ENCODE assay signal across 9 mouse cellular contexts in the genomic region with DNA sequence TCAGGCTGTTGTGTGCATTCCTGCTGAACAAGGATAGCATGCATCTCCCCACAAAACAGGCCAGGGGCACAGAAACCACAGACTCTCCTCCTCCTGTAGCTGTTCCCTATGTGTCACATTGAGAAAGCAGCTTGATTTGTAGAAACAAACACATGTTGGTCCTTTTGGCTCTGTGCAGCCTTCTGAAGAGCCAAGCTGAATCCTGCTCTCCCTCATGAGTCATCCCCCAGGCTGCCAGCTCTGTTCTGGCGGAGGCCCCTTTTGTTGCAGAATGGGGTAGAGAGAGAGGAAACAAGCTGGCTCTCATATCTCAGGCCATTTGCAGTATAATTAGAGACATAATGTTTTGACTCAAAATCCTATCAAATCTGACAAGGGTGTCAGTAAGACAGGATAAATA.
DNase-seq lines count a peak whose midpoint lies in the region; ATAC-seq and TF ChIP-seq lines count a peak whose summit lies in the region.
"Had no signal": no experiment of that assay in that cellular context is flagged by ENCODE, and none has a peak within 500 bp of the region (broad histone marks: within the 10 kb centered on the region; RNA-seq: fewer than 3 reads in every experiment).

No protein-coding gene starts in this region.

- no peak overlapping the region for H3K4me2 ChIP-seq in kidney, embryonic 16.5 days (replicated peaks; ENCODE audit: low read depth, low read length)
- H3K4me2 ChIP-seq: limb, embryonic 13.5 days had no signal

- ATAC-seq in kidney, embryonic 16.5 days (ENCODE audit: low FRiP score, low TSS enrichment): no peak

- no peaks in the 10 kb centered on the region for H3K27me3 ChIP-seq in kidney, embryonic 16.5 days (ENCODE audit: insufficient read depth, low read length)

- 65% methylated on average over 1 of the region's 1 CpGs for WGBS in kidney, embryonic 16.5 days

- H3K4me3 ChIP-seq in layer of hippocampus, adult 2 months: no peak overlapping the region
- H3K4me3 ChIP-seq in kidney, embryonic 16.5 days (ENCODE audit: low read length): no peak overlapping the region
- H3K4me3 ChIP-seq: limb, embryonic 13.5 days had no signal

- no peaks in the 10 kb centered on the region for H3K9me3 ChIP-seq in kidney, embryonic 16.5 days (ENCODE audit: low read length)
- H3K9me3 ChIP-seq: limb, embryonic 13.5 days had no signal

- peak; percentile 14 for DNase-seq in embryo, embryonic 10.5 days (ENCODE audit: low spot score)
- DNase-seq in embryo, embryonic 11 days: no peak
- DNase-seq in adrenal gland, postnatal 25 days: peak; percentile 58
- DNase-seq in frontal cortex, postnatal 36 days (ENCODE audit: low spot score in 2 of 2): peak; percentile 66 to 68
- DNase-seq in layer of hippocampus, adult 2 months (ENCODE audit: low spot score in 2 of 2): peak; percentile 78 to 88
- peak; percentile 67 for DNase-seq in lung, postnatal 36 days
- peak; percentile 53 to 76 for DNase-seq in urinary bladder, postnatal 36 days (ENCODE audit: low spot score in 2 of 2)

- no peaks in the 10 kb centered on the region for H3K36me3 ChIP-seq in kidney, embryonic 16.5 days (ENCODE audit: insufficient read depth, low read length)
- H3K36me3 ChIP-seq: limb, embryonic 13.5 days had no signal

- no peaks in the 10 kb centered on the region for H3K4me1 ChIP-seq in kidney, embryonic 16.5 days (ENCODE audit: insufficient read depth, low read length)

- H3K27ac ChIP-seq in layer of hippocampus, adult 2 months: no peak overlapping the region
- no peak overlapping the region for H3K27ac ChIP-seq in kidney, embryonic 16.5 days (ENCODE audit: low read length)
- H3K27ac ChIP-seq: limb, embryonic 13.5 days had no signal

- H3K9ac ChIP-seq in kidney, embryonic 16.5 days (replicated peaks; ENCODE audit: low read length): no peak overlapping the region
- H3K9ac ChIP-seq: limb, embryonic 13.5 days had no signal

- no peak for TF ChIP-seq CTCF in layer of hippocampus, adult 2 months (conservative IDR thresholded peaks at IDR 0.05)
